Mouse (Mus musculus): ENCODE measurements at regions not wholly inside any gene's neighbourhood (a gene's known extent, or its start where the extent isn't known, plus 50 kb on each side); places are given as distances from the start of the nearest gene placed in this dataset.
"Not testable (repeated sequence)": the region's sequence is repeated elsewhere in the genome, so short reads cannot be mapped to it uniquely, and the experiment has no call there.

DNA sequence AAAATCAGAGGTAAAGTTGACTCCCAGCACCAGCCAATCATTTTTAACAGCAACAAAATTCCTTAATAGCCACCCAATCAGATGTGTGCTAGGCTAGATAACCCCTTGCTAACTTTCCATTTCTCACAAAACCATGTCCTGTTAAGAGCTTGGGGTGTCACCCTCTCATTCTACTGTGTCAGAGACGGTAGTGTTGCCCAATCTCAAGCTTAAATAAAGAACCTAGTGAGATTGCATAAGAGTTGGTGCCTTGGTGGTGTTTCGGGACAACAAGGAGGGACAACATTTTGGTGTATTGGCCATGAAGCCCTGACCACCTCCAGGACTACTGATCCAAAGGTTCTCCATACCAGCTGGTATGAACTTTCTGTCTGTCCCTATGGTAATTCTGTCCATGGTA lies 72.9 kb upstream of the Gm5150 start:
- Histone ChIP-seq H3K27ac (ENCODE audit: low read depth) (no peak overlapping the region), H3K27me3 (ENCODE audit: insufficient read depth, low read length) (no peaks in the 10 kb centered on the region), H3K4me1 (ENCODE audit: insufficient read depth) (no peaks in the 10 kb centered on the region), H3K36me3 (ENCODE audit: insufficient read depth) (no peaks in the 10 kb centered on the region), H3K9ac (no peak overlapping the region), H3K4me3 (ENCODE audit: low read depth, low read length) (no peak overlapping the region), H3K4me2 (no peak overlapping the region), H3K9me3 (ENCODE audit: low read depth, low read length) (no peaks in the 10 kb centered on the region)
- no peak for TF ChIP-seq CTCF (IDR thresholded peaks at IDR 0.05; ENCODE audit: low read depth)
- ATAC-seq (ENCODE audit: insufficient read depth), result no peak
- 72% methylated on average over 2 of the region's 2 CpGs for WGBS
- no peak for DNase-seq

DNA sequence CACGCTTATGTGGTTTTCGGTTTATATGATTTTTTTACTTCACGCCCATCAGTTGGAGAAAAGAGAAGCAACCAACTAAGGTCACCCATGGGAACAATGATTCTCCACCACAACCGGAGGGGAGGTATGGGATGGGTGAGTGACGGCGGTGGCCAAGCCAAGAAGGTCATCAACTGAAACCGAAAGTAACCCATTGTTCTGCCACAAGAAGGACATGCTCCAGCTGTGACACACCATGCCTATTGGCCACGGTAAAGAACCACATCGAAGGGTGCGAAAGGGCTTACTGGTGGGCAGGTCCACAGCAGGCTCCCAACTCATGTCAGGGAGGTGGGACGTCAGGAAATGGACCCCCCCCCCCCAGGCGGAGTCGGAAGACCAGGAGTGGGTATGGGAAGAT lies 65.7 kb upstream of the Gm5150 start:
- ATAC-seq (ENCODE audit: insufficient read depth) (no peak), DNase-seq (no peak)
- Histone ChIP-seq H3K4me1 (ENCODE audit: insufficient read depth) (no peaks in the 10 kb centered on the region), H3K27me3 (ENCODE audit: insufficient read depth, low read length) (no peaks in the 10 kb centered on the region), H3K4me3 (ENCODE audit: low read depth, low read length) (no peak overlapping the region), H3K4me2 (no peak overlapping the region), H3K27ac (ENCODE audit: low read depth) (no peak overlapping the region), H3K9ac (no peak overlapping the region), H3K36me3 (ENCODE audit: insufficient read depth) (no peaks in the 10 kb centered on the region), H3K9me3 (ENCODE audit: low read depth, low read length) (no peaks in the 10 kb centered on the region)
- TF ChIP-seq CTCF (IDR thresholded peaks at IDR 0.05; ENCODE audit: low read depth), result no peak
- WGBS, result 87% methylated on average over 13 of the region's 13 CpGs

DNA sequence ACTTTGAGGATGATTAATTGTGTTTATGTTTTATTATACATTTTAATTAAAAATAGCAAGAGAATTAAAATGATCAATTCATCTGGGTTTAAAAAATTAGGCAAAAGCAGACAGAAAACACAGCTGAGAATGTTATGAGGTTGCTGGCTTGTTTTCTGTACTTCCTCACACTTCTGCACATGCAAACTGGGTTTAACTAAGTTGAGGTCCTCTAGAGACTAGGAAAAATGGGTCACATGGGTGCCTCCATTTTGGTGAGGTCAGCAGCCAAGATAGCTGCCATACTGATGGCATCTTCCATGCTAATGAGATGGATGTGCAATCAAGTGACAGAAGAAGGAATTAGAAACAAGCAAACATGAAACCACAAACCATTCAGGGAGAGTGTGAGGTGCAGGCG lies 64.7 kb upstream of the Gm5150 start:
- Histone ChIP-seq H3K27me3 (ENCODE audit: insufficient read depth, low read length) (no peaks in the 10 kb centered on the region), H3K4me2 (no peak overlapping the region), H3K4me3 (ENCODE audit: low read depth, low read length) (no peak overlapping the region), H3K27ac (ENCODE audit: low read depth) (no peak overlapping the region), H3K9me3 (ENCODE audit: low read depth, low read length) (no peaks in the 10 kb centered on the region), H3K36me3 (ENCODE audit: insufficient read depth) (no peaks in the 10 kb centered on the region), H3K4me1 (ENCODE audit: insufficient read depth) (no peaks in the 10 kb centered on the region), H3K9ac (no peak overlapping the region)
- TF ChIP-seq CTCF (IDR thresholded peaks at IDR 0.05; ENCODE audit: low read depth), result no peak
- ATAC-seq (ENCODE audit: insufficient read depth) (no peak), DNase-seq (no peak)
- 73% methylated on average over 1 of the region's 1 CpGs for WGBS

DNA sequence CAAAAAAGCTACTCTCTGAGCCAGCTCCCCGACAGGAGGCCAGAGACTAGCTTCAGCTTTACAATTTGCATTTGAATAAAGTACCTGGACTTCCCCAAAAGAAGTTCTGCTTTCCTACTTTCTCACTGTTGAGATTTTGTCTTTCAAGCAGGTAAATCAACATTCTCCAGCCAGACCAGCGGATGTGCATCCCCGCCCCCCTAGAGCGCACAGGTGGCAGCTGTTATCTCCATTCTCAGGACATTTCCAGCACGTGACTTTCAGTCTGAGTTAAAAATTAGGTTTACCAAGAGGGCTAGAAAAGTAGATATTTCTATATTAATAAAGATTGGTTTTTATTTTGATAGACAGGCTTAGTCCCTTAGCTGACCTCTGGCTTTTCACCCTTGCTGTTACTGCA lies 51.5 kb upstream of the Gm5150 start:
- H3K36me3 ChIP-seq (ENCODE audit: insufficient read depth); H3K9me3 ChIP-seq (ENCODE audit: low read depth, low read length); H3K27me3 ChIP-seq (ENCODE audit: insufficient read depth, low read length); DNase-seq; H3K4me2 ChIP-seq; ATAC-seq (ENCODE audit: insufficient read depth); H3K4me1 ChIP-seq (ENCODE audit: insufficient read depth); H3K9ac ChIP-seq; H3K27ac ChIP-seq (ENCODE audit: low read depth); H3K4me3 ChIP-seq (ENCODE audit: low read depth, low read length): not testable (repeated sequence)
- 82% methylated on average over 5 of the region's 5 CpGs for WGBS
